Mouse (Mus musculus): ENCODE results near the gene Map3k19. TPM values are rescaled to one million over a fixed set of nuclear protein-coding genes. Genes with fewer than 3 reads are reported as not detected.

Map3k19 gene
- total RNA-seq, 2 experiments from 2014 or later: 1.3 to 1.8 TPM

DNA sequence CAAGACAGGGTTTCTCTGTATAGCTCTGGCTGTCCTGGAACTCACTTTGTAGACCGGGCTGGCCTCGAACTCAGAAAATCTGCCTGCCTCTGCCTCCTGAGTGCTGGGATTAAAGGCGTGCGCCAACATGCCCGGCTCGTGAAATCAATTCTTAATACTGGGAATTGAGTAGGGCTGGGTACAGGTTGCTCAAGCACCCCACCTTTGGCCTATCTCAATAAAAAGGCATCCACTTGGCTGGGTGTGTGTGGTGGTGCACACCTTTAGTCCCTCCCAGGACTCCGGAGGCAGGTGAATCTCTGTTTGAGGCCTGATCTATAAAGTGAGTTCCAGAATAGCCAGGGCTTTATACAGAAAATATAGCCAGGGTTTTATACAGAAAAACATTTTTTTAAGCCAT, 46.2 kb downstream of the Map3k19 start:
- intact Hi-C loops (cut with DNase I): no loop called here
- DNase-seq: no peak

DNA sequence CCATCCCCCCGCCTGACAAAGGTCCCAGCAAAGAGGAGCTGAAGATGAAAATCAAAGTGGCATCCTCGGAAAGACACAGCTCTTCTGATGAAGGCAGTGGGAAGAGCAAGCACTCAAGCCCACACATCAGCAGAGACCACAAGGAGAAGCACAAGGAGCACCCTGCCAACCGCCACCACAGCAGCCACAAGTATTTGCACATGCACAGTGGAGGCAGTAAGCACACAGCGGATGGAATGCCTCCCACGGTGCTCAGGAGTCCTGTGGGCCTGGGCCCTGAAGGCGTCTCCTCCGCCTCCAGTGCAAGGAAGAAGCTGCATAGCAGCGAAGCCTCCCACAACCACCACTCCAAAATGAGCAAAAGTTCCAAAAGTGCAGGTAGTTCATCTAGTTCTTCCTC, 51.9 kb downstream of the Map3k19 start:
- no peak for DNase-seq
- intact Hi-C loops (cut with DNase I): no loop called here

DNA sequence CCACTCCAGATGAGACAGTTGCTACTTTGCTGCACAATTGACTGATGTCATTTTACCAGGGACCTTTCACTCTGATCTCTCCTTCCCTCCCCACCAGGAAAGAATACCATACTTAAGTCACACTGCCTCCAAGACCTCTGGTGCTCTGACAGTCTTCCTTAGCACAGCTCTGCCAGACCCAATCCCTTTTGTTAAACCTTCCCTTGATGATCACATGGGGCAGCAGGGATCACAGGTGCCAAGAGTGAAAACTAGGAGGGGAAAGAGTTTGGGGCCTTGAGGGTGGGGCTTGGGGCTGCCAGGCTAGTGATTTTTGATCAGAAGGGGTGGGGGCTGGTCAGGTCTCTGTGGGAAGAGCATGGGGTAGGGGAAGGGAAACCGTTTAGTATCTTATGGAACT, 58.1 kb downstream of the Map3k19 start:
- no peak for DNase-seq
- intact Hi-C loops (cut with DNase I): no loop called here

DNA sequence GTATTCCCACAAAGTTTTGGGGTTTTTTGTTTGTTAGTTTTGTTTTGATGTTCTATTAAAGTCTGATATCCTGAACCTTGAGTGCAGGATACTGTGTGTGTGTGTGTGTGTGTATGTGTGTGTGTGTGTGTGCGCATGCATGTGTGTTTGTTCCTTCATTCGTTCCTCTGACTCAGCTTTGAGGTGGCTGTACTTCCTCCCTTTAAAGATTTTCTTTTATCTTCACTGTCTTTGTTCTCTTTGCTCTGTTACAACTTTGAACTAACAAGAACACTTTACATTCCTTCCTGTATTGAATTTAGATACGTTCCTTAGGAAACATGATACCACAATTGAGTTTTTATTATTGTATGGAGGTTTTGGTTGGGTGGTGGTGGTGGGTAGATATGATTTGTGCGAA, 58.5 kb downstream of the Map3k19 start:
- DNase-seq: no peak
- intact Hi-C loops (cut with DNase I): no loop called here

DNA sequence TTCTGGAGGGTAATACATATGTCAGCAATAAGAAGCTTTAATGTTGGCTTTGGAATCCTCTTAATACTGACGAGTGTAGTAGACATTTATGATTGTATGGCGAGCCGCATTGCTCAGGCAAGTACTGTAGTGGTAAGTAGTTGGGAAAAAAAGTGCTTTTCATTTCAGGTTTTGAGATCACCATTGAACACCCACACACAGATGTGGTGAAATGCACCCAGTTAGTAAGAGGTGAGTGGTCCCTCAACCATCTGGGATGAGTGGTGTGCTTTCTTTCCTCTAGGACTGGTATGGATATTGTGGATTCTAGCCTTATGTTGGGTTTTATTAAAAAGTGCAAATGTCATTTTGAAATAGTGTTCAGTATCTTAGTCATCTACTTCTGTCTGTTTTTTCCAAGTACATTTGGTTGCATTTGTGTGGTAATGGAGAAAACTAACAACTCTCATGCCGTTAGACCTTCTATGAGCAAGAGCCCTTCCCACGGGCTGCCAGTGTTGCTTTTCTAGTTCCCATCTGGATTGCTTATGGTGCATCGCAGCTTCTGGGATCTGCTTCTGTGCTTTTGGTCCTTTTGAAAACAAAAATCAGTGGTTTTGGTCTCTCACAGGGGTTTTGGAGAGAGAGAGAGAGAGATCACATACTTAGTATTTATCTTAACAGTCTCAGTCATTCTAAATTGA, 59.6 kb downstream of the Map3k19 start:
- intact Hi-C loops (cut with DNase I): no loop called here
- no peak for DNase-seq

DNA sequence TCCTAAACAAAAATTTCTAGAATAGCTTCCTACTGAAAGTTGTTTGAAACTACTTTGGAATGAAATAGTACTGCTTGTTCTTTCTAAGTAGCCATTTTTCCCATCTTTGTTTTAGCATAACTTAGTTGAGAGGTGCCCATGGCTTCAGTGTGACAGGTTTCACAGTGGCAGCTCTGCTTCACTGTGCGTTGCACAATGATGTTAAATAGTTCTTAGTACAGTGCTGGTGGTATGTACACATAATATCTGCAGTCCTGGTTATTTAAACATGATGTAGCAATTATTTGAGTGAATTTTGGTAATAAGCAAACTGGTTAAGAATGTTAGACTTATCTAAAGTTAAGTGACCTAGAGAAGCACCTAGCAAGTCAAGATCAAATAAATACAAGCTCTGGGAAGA, 61.4 kb downstream of the Map3k19 start:
- intact Hi-C loops (cut with DNase I): no loop called here

DNA sequence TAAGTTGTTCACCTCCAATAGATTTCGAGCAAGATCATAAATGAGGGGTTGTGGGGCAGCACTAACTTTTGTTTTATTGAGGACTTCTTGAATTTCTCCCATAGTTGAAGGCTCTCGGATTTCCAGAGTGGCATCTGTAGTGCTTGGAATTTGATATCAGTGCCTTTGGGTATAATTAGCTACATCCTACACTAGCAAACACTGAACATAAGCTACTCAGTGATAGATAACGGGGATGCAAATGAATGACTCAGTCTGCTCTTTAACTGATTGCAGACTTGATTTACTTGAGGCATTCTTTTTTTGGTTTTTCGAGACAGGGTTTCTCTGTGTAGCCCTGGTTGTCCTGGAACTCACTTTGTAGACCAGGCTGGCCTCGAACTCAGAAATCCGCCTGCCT, 65.9 kb downstream of the Map3k19 start:
- intact Hi-C loops (cut with DNase I): no loop called here
- DNase-seq: no peak

More for the DNA sequence above, 61.4 kb downstream of the Map3k19 start:
- no peak for DNase-seq

DNA sequence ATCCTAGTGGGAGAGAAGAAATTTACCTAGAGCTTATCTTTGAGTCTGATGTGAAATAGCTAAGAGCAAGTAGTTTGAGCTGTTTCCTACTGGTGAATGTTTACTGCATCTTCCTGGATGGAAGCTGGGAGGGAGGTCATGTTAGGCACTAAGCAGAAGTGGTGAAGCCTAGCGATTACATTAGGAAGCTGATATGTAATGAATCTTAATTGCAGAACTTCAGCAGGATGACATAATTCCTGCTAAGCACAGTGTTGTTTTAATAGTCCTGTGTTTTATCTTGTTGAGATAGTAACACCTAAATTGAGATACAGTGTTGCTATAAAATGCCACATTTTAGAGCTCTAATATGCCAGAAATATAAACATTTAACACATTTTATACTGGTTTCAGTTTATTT, 68.9 kb downstream of the Map3k19 start:
- intact Hi-C loops (cut with DNase I): no loop called here
- no peak for DNase-seq

DNA sequence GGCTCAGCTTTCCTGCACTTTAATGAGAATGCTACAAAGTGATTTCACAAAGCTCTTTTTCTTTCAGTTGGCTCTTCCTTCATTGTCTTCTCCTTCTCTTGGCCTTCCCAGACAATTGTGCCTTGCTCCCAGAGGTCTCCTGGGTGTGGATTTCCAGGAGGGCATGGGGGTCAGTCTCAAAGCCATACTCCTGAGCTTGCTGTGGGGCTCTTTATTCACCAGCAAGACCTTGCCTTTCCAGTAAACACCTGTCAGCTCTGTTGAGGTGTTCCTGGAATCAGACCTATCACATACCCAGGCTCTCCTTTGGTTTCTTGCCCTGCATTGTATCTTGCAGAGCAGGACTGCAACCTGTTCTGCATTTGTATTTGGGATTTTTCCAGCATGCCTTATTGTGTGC, 71.0 kb downstream of the Map3k19 start:
- intact Hi-C loops (cut with DNase I): no loop called here

DNA sequence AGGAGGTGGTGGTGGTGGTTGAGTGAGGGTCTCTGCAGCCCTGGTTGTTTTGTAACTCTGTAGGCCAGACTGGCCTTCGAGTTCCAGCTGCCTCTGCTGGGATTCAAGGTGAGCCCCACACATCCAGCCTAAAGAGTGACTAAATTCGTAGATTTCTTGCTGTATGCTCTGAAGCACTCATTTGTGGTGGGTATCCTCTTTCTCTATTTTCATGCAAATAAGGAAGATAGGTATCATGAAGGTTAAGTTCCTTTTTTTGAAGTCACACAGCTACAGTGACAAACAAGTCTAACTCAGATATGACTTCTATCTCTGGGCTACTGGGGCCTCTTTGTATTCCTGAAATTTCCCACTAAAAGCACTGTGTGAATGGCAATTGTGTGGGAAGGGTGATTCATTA, 74.0 kb downstream of the Map3k19 start:
- intact Hi-C loops (cut with DNase I): no loop called here

More for the DNA sequence above, 71.0 kb downstream of the Map3k19 start:
- DNase-seq: no peak

DNA sequence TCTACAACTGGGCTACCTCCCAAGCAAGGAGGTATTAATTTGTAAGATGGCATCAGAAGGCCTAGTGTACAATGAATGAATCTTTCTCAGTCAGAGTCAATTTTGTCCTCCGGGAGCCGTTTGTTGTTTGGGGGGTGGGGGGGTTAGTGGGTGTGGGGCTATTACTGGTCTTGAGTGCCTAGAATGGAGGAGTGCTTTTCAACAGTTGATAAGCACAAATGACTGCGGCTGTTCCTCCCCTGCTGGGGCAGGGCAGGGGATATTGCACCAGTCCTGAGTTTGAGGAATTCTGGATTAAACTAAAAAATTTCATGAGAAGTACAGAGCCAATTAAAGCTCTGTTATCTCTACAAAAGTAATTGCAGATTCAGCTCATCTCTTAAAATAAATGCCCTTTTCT, 74.7 kb downstream of the Map3k19 start:
- no peak for DNase-seq
- intact Hi-C loops (cut with DNase I): no loop called here

More for the DNA sequence above, 74.0 kb downstream of the Map3k19 start:
- no peak for DNase-seq

DNA sequence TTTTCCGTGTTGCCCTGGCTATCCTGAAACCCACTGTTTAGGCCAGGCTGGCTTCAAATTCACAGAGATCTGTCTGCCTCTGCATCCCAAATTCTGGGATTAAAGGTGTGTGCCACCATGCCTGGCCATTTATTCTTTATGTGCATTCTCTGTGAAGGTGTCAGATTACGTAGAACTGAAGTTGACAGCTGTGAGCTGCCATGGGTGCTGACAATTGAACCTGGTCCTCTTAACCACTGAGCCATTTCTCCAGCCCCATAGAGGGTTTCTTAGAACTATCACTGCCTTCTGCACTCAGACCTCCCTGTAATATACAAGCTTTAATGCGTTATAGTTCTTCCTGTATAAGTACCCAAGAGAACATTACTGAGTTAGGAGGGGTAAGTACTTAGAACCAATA, 76.2 kb downstream of the Map3k19 start:
- intact Hi-C loops (cut with DNase I): no loop called here
- DNase-seq: no peak

DNA sequence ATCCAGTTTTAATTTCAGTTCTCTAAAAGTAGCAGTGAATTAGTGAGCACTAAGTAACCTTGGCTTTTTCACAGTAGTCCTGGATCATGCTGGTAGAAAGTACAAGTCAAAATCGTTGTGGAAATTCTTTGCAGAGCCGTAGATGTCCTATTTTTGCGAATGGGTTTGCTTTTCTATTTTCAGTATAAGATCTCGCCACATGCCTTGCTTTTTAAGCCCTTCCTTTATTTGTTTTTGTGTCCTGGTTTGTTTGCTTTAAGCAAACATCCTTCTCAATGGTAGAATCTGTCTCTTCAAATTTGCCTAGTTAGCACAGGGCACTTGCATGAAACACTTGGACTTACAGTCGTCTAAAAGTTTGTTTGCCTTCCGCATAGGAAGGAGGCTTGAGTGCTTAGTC, 78.6 kb downstream of the Map3k19 start:
- DNase-seq: no peak
- intact Hi-C loops (cut with DNase I): no loop called here

DNA sequence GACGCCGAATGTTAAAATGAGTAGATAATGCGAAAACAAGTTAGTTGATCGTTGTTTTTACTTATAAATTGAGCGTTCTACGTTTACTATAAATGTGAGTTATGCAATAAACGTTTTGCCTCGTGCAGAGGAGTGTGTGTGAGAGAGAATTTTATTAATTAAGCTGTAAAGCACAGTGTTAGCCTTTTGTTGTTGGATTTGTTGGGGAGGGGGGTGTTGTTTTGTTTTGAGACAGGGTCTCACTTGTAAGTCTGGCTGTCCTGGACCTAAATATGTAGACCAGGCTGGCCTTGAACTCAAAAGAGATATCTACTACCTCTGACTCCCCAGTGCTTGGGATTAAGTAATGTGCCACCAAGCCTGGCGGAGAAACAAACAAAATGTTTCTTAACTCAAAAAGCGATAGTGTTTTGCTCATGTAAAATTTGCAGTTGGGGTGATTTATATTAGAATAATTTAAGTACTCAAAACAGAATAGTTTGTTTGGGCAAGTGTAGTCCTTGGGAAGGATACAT, 79.6 kb downstream of the Map3k19 start:
- intact Hi-C loops (cut with DNase I): no loop called here
- DNase-seq: no peak

DNA sequence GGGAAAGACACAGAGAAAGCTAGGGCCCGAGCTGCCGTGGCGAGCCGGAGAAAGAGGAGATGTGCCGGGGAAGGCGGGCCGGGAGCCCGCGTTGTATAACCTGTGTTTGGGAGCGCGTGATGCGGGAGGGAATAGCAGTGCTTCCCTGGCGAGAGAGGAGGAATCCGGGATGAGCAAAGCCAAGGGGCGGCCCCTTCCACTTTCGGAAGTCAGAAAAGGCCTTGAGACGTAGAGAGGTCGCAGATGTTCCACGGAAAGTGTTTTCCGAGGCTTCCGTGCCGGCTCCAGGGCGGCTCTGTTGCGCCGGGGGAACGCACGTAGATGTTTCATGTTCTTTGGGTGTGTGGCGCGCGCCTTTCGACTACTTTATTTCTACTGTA, 80.3 kb downstream of the Map3k19 start:
- no peak for DNase-seq
- intact Hi-C loops (cut with DNase I): no loop called here

DNA sequence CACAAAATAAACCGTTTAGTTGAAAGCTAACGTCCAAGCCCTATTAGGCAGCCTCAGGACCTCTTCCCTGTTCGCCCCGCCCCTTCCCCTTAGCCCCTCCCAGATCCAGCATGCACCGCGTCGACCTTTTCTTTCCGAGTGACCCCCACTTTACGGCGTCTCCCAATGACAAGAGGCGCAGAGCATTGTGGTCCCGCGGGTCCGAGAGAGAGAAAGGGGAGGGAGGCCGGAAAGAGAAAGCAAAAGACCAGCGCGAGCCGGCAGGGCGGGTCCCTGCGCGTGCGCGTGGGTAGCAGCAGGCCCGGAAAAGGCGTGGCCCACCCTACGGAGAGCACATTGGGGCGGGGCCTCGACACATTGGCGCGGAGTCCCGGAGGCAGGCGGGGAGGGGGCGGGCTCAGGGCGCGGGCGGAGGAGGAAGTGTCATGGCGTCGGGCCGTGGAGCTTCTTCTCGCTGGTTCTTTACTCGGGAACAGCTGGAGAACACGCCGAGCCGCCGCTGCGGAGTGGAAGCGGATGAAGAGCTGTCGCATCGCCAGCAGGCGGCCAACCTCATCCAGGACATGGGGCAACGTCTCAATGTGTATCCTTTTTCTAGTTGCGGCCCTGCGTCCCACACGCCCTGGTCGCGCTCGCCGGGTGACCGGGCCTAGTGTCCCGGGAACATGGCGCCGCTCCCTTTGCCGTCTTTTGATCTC, 80.9 kb downstream of the Map3k19 start, which contains the start of gene Ccnt2:
Gene Ccnt2, plus strand, starts transcription at position 362 of the 698 bp plus-strand sequence.
- peak; percentile 99 for DNase-seq
- intact Hi-C loops (cut with DNase I): no loop called here

DNA sequence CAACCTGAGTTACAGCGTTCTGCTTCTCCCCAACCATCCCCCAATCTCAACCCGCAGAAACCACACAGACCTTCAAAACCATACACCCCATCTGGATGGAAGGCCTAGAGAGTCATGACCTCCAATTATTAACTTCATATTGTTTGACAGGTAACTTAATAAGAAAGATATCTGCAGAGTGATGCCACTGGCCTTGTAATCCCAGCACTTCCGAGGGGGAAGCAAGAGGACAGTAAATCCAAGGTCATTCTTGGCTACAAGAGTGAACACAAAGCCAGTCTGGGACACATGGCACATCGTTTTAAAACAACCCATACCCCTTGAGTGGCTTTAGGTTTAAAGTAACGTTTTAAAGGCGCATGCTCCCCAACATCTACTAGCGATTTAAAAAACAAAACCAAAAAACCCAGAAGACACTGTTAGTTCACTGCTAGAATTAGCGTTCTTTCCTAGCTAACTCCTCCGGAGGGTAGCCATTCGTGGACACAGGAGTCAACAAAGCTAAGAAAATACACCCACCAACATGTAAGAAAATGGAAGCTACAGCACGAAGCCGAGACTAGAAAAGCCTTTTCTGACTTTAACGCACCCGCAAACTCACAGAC, 81.5 kb downstream of the Map3k19 start:
- intact Hi-C loops (cut with DNase I): no loop called here
- DNase-seq: no peak

DNA sequence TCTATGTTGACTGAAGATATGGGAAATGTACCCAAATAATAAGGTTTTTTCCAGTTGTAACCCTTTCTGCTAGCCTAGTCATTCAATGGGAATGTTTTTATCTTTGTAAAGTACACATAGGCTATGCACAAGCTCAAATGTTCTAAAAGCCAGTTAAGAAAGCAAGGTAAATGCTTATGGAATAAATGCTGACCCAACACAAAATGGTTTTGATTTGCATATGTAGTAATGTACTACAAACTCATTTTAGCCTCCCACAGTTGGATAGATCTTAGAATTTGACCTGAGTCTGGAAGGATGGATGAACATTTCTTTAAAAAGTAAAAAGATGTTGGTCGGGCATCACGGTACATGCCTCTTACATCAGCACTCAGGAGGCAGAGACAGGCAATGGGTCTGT, 88.1 kb downstream of the Map3k19 start:
- intact Hi-C loops (cut with DNase I): loop anchor here (10.0 kb wide), 1 partner anchor 72 kb away; no protein-coding TSS in a partner anchor
- no peak for DNase-seq

DNA sequence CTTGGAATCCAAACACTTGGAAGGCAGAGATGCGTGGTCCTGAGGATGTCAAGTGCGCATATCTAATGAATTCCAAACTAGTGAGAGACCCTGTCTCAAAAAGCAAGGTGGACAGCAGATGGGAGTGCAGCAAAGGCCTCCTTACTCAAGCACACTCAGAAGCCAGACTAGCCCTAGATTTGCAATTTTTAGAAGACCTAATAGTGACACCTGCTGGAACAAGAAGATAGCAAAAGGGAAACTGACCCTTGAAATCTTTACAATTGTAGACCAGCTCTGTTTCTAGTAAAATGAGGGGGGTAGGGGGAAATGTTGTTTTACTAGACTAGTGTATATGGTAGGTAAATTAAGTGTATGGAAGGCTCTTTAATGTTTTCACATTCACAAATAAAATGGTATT, 89.4 kb downstream of the Map3k19 start:
- intact Hi-C loops (cut with DNase I): loop anchor here (2.0 to 10.0 kb wide), 2 partner anchors 71 to 265 kb away; no protein-coding TSS in a partner anchor

More for the DNA sequence above, 89.4 kb downstream of the Map3k19 start:
- no peak for DNase-seq

Measured in left cerebral cortex, postnatal 4 days (tissue).